Mouse (Mus musculus): ENCODE data around the gene Gsg1l. TPM values are rescaled to one million over a fixed set of nuclear protein-coding genes. Genes with fewer than 3 reads are reported as not detected.

Gsg1l gene
- polyA plus RNA-seq, 1 experiment, result 0.20 TPM

DNA sequence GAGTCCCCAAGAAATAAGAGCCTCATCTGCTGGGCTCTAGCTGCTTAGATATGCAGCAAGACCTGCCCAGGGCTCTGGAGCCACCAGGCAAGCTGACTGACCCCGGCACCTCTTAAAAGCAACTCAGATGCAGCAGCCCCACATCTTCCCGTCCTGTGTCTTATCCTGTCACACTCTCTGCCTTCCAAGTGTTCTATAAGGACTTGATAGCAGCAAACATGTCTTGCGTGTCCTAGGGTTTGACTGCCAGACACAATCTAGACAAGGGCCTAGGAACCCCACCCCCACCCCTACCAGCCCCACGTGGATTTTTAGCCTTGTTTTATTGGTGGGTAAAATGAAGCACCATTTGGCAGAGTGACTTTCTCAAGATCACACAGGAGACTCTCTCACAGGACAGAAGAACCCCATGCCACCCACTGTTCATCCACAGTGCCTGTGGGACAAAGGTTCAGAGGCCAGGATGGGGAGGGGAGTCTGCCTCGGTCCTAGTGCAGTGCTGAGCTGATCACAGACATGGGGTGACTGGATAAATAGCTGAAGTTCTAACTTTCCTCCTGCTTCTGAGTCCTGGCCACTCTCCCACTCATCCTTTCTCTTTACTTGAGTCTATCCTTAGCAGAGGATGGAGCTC lies 16.9 kb downstream of the Gsg1l start:
- Histone ChIP-seq H3K27ac (ENCODE audit: insufficient read depth, low read depth, low read length) (no peak overlapping the region), H3K4me3 (ENCODE audit: low read depth, low read length) (no peak overlapping the region), H3K27me3 (ENCODE audit: control insufficient read depth, insufficient read depth, low read length) (no peaks in the 10 kb centered on the region), H3K36me3 (ENCODE audit: control insufficient read depth, insufficient read depth, low read length) (no peaks in the 10 kb centered on the region), H3K4me1 (ENCODE audit: control insufficient read depth, insufficient read depth, insufficient read length, low read length) (no peaks in the 10 kb centered on the region)
- TF ChIP-seq CTCF (IDR thresholded peaks at IDR 0.05; ENCODE audit: extremely low read depth, insufficient read length, insufficient replicate concordance, low read depth, low read length), result no peak
- TF ChIP-seq POLR2A (IDR thresholded peaks at IDR 0.05; ENCODE audit: low read depth, low read length), result no peak
- WGBS, result 74% methylated on average over 5 of the region's 5 CpGs

DNA sequence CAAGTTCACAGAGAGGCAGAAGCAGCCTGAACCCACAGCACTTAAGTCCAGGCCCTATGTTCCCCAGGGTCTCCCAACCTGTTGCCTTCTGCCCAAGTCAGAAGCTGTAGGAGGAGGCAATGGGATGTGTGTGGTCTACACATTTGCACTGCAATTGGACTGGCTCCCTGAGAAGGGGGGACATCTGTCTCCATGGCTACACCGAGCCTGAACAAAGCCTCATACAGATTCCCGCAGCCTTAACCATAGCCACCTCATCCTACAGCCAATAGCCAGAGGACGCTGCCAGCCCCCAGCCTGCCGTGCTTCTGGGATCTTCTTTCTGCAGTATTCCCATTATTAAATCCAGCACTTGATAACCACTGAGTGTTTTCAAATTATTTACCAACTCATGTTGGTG lies 20.0 kb downstream of the Gsg1l start:
- Histone ChIP-seq H3K27me3 (ENCODE audit: control insufficient read depth, insufficient read depth, low read length) (no peaks in the 10 kb centered on the region), H3K4me1 (ENCODE audit: control insufficient read depth, insufficient read depth, insufficient read length, low read length) (no peaks in the 10 kb centered on the region), H3K4me3 (ENCODE audit: low read depth, low read length) (no peak overlapping the region), H3K36me3 (ENCODE audit: control insufficient read depth, insufficient read depth, low read length) (no peaks in the 10 kb centered on the region), H3K27ac (ENCODE audit: insufficient read depth, low read depth, low read length) (no peak overlapping the region)
- no peak for TF ChIP-seq CTCF (IDR thresholded peaks at IDR 0.05; ENCODE audit: extremely low read depth, insufficient read length, insufficient replicate concordance, low read depth, low read length)
- no peak for TF ChIP-seq POLR2A (IDR thresholded peaks at IDR 0.05; ENCODE audit: low read depth, low read length)
- WGBS, result 87% methylated on average over 4 of the region's 4 CpGs

DNA sequence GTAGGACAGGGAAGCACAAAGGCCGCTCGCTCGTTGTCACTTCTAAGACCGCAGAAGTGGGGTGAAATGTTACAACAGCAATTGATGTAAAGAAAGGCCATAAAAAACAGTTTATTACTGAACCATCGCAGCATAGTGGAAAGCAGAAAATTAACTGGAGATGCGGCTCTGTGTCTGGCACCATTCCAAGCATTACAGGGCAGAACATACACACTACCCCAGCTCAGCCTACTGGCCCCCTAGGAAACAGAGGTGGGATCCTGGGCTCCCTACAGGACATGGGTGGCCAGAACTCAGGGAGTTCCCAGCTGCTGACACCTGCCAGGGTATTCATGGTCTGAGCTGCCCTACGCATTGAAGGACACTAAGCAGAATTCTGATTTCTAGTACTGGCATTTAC lies 23.3 kb downstream of the Gsg1l start:
- no peak for TF ChIP-seq CTCF (IDR thresholded peaks at IDR 0.05; ENCODE audit: extremely low read depth, insufficient read length, insufficient replicate concordance, low read depth, low read length)
- TF ChIP-seq POLR2A (IDR thresholded peaks at IDR 0.05; ENCODE audit: low read depth, low read length), result no peak
- Histone ChIP-seq H3K4me3 (ENCODE audit: low read depth, low read length) (no peak overlapping the region), H3K4me1 (ENCODE audit: control insufficient read depth, insufficient read depth, insufficient read length, low read length) (no peaks in the 10 kb centered on the region), H3K27ac (ENCODE audit: insufficient read depth, low read depth, low read length) (no peak overlapping the region), H3K36me3 (ENCODE audit: control insufficient read depth, insufficient read depth, low read length) (no peaks in the 10 kb centered on the region), H3K27me3 (ENCODE audit: control insufficient read depth, insufficient read depth, low read length) (no peaks in the 10 kb centered on the region)
- WGBS, result 35% methylated on average over 7 of the region's 7 CpGs

DNA sequence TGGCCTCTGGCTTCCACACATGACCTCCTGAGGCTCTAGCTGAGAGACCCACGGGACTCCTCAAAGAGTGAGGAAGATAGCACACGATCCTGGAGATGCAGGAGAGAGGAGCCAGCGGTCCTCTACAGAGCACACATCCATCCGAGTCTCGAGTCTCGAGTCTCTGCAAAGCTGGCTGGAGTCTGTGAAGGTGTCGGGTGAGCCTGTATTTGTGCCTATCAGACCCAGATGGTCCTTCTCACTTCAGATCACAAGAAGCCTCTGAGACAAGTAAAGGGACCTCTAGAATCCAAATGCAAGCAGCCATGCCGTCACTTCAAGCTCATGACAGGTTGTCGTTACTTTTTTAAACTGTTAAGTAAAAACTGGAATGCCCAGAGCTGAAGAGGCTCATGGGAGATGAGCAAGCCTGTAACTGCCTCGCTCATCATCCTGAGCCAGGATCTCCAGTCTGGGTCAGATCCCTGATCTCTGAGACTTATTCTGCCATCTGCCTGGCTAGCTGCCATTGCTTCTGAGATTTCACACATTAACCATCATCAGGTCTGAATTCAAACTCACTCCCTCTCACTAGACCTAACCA lies 24.8 kb downstream of the Gsg1l start:
- 63% methylated on average over 10 of the region's 10 CpGs for WGBS
- Histone ChIP-seq H3K4me1 (ENCODE audit: control insufficient read depth, insufficient read depth, insufficient read length, low read length) (no peaks in the 10 kb centered on the region), H3K4me3 (ENCODE audit: low read depth, low read length) (no peak overlapping the region), H3K36me3 (ENCODE audit: control insufficient read depth, insufficient read depth, low read length) (no peaks in the 10 kb centered on the region), H3K27ac (ENCODE audit: insufficient read depth, low read depth, low read length) (no peak overlapping the region), H3K27me3 (ENCODE audit: control insufficient read depth, insufficient read depth, low read length) (no peaks in the 10 kb centered on the region)
- no peak for TF ChIP-seq POLR2A (IDR thresholded peaks at IDR 0.05; ENCODE audit: low read depth, low read length)

DNA sequence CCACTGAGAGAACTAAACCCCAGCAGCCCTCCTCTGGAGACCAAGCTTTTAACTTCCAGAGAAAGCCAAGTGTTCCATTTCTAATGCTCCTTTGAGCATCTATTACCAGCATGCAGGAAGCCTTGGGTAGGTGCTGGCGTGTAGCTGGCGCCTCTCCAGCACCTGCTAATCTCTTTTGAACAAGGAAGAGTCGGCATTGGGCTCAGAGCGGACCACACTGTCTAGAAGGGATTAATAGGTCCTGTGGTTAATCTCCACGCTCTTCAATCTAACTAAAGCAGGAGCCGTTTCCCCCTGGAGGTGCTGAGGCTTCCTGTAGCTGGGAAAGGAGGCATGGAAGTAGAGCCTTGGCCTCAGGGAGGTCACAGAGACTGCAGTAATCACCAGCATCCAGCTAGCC lies 27.6 kb downstream of the Gsg1l start:
- H3K27ac ChIP-seq (ENCODE audit: insufficient read depth, low read depth, low read length), result no peak overlapping the region
- no peaks in the 10 kb centered on the region for H3K36me3 ChIP-seq (ENCODE audit: control insufficient read depth, insufficient read depth, low read length)
- 44% methylated on average over 6 of the region's 6 CpGs for WGBS
- no peak overlapping the region for H3K4me3 ChIP-seq (ENCODE audit: low read depth, low read length)
- H3K27me3 ChIP-seq (ENCODE audit: control insufficient read depth, insufficient read depth, low read length), result no peaks in the 10 kb centered on the region
- no peak for TF ChIP-seq CTCF (IDR thresholded peaks at IDR 0.05; ENCODE audit: extremely low read depth, insufficient read length, insufficient replicate concordance, low read depth, low read length)
- TF ChIP-seq POLR2A (IDR thresholded peaks at IDR 0.05; ENCODE audit: low read depth, low read length), result no peak
- no peaks in the 10 kb centered on the region for H3K4me1 ChIP-seq (ENCODE audit: control insufficient read depth, insufficient read depth, insufficient read length, low read length)

DNA sequence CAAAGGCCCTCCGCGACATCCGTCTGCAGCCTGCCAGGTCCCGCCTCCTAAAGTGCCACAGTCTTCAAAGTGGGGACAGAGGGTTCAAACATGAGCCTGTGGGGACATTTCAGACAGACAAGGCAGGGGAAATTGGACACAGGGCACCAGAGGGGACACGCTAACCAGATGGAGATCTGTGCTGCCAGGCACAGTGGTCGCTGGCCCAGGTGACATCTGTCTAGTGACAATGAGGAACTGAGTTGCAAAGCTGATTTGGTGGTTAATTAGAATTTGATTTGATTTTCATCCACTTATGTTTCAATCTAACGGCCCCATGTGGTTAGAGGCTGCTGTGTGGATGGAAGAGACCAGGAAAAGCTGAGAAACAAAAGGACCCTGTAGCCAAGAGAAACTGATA lies 28.6 kb downstream of the Gsg1l start:
- H3K27me3 ChIP-seq (ENCODE audit: control insufficient read depth, insufficient read depth, low read length), result no peaks in the 10 kb centered on the region
- 76% methylated on average over 7 of the region's 7 CpGs for WGBS
- no peaks in the 10 kb centered on the region for H3K36me3 ChIP-seq (ENCODE audit: control insufficient read depth, insufficient read depth, low read length)
- H3K4me3 ChIP-seq (ENCODE audit: low read depth, low read length), result no peak overlapping the region
- no peaks in the 10 kb centered on the region for H3K4me1 ChIP-seq (ENCODE audit: control insufficient read depth, insufficient read depth, insufficient read length, low read length)
- no peak for TF ChIP-seq CTCF (IDR thresholded peaks at IDR 0.05; ENCODE audit: extremely low read depth, insufficient read length, insufficient replicate concordance, low read depth, low read length)
- TF ChIP-seq POLR2A (IDR thresholded peaks at IDR 0.05; ENCODE audit: low read depth, low read length), result no peak
- no peak overlapping the region for H3K27ac ChIP-seq (ENCODE audit: insufficient read depth, low read depth, low read length)

DNA sequence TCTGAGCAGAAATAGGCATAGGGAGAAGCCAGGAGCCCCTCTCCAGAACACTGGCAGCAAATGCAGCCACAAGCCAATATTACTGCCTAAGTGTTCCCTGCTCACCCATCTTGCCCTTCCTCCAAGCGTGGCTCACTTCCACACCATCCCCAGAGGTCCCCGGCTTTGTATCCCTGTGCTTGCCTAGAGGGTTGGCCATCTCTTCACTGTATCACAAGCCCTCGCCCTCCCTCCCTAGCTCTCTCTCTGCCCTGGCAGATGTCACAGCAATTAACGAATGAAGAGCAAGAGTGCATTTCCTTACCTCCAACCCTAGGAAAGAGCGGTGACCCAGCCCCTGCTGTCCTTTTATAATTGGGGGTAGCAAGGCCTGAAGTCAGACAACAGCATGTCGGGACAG lies 30.3 kb downstream of the Gsg1l start:
- no peak overlapping the region for H3K4me3 ChIP-seq (ENCODE audit: low read depth, low read length)
- no peaks in the 10 kb centered on the region for H3K36me3 ChIP-seq (ENCODE audit: control insufficient read depth, insufficient read depth, low read length)
- TF ChIP-seq POLR2A (IDR thresholded peaks at IDR 0.05; ENCODE audit: low read depth, low read length) (no peak), CTCF (IDR thresholded peaks at IDR 0.05; ENCODE audit: extremely low read depth, insufficient read length, insufficient replicate concordance, low read depth, low read length) (no peak)
- no peaks in the 10 kb centered on the region for H3K4me1 ChIP-seq (ENCODE audit: control insufficient read depth, insufficient read depth, insufficient read length, low read length)
- H3K27ac ChIP-seq (ENCODE audit: insufficient read depth, low read depth, low read length), result no peak overlapping the region
- WGBS, result 54% methylated on average over 6 of the region's 6 CpGs
- H3K27me3 ChIP-seq (ENCODE audit: control insufficient read depth, insufficient read depth, low read length), result no peaks in the 10 kb centered on the region

All from small intestine, adult 2 months (tissue).